Mouse (Mus musculus) sigmoid colon, adult 10 weeks (tissue): ENCODE measurements around the gene Gm21834. TPM values are rescaled to one million over a fixed set of nuclear protein-coding genes. Genes with fewer than 3 reads are reported as not detected.

ENCODE experiments used
- polyA plus RNA-seq: library from polyadenylated mRNA; stranded (reverse); fragments of 350-450 nt; fragmentation: Illumina TruSeq; extraction: RNeasy Lipid Tissue Mini Kit (QIAGEN cat#74804); gene quantifications from one replicate; pipeline ENCODE4 v1.2.3, GENCODE M21; 2014; ENCODE audit warnings: low read depth, low replicate concordance

Gm21834 gene
- not detected for polyA plus RNA-seq

GRCm38 (mm10) chr17:57742119-57742518, at the start of gene Gm21834:
Gene Gm21834 (minus strand): TSS chr17:57742219.

GRCm38 (mm10) chr17:57768622-57769610, 26.9 kb upstream of the Gm21834 start, which contains the start of gene Cntnap5c:
Gene Cntnap5c (plus strand): TSS chr17:57769570.

Other genes starting within 250 kb of the Gm21834 start
- gene Vmn2r120, start 196.7 kb downstream of the Gm21834 start, polyA plus RNA-seq = not detected
- gene Cntnap5c, start 27.4 kb upstream of the Gm21834 start, polyA plus RNA-seq = not detected